Mouse (Mus musculus) left cerebral cortex, postnatal 14 days (tissue): ENCODE results near the gene Arrdc1. TPM values are rescaled to one million over a fixed set of nuclear protein-coding genes. Genes with fewer than 3 reads are reported as not detected.

Experiments
- DNase-seq, 2 experiments: peaks; one replicate each; pipeline ENCODE4 v3.0.0; 2021 to 2022; ENCODE audit warnings: low spot score in 2 of 2, mixed read lengths in 1 of 2
- intact Hi-C: fragments of 180-260 bp; cut with DNase I; formaldehyde crosslinking; loops from one replicate; pipeline ENCODE4 v1.15.1; 2025
- total RNA-seq, 2 experiments: library from RNA; stranded (reverse); gene quantifications; 2 replicates each; pipeline ENCODE4 v1.2.3; 2021

The Arrdc1 gene
- total RNA-seq, 2 experiments from 2014 or later: 15.2 to 19.0 TPM

GRCm38 (mm10) chr2:24926965-24927358 lies 8.1 kb downstream of the Arrdc1 start:
- DNase-seq: no peak
- intact Hi-C loops: no loop called here

- intact Hi-C loops: no loop called here
- no peak for DNase-seq
These were observed 8.6 kb downstream of the Arrdc1 start for GRCm38 (mm10) chr2:24926345-24926964.

GRCm38 (mm10) chr2:24925284-24925683 lies 9.8 kb downstream of the Arrdc1 start:
- intact Hi-C loops: no loop called here
- DNase-seq: no peak

GRCm38 (mm10) chr2:24923561-24923960 lies 11.5 kb downstream of the Arrdc1 start:
- DNase-seq: no peak
- intact Hi-C loops: no loop called here

GRCm38 (mm10) chr2:24919839-24920175 lies 15.2 kb downstream of the Arrdc1 start:
- DNase-seq: no peak
- intact Hi-C loops: no loop called here

GRCm38 (mm10) chr2:24918930-24919838 lies 15.9 kb downstream of the Arrdc1 start, which contains the start of gene Ehmt1:
Ehmt1 (minus strand) TSS chr2:24919614.
- intact Hi-C loops: no loop called here
- peak; percentile 93 to 95 for DNase-seq

GRCm38 (mm10) chr2:24914762-24915161 lies 20.3 kb downstream of the Arrdc1 start:
- intact Hi-C loops: no loop called here

GRCm38 (mm10) chr2:24912589-24912988 lies 22.5 kb downstream of the Arrdc1 start:
- no peak for DNase-seq
- intact Hi-C loops: no loop called here

More at GRCm38 (mm10) chr2:24914762-24915161, 20.3 kb downstream of the Arrdc1 start:
- DNase-seq: no peak

GRCm38 (mm10) chr2:24912189-24912588 lies 22.9 kb downstream of the Arrdc1 start:
- intact Hi-C loops: no loop called here
- DNase-seq: no peak

GRCm38 (mm10) chr2:24910481-24910880 lies 24.6 kb downstream of the Arrdc1 start:
- no peak for DNase-seq
- intact Hi-C loops: no loop called here

- intact Hi-C loops: no loop called here
These were observed 29.3 kb downstream of the Arrdc1 start for GRCm38 (mm10) chr2:24905653-24906155.

GRCm38 (mm10) chr2:24904823-24905652 lies 30.0 kb downstream of the Arrdc1 start:
- intact Hi-C loops: loop anchor here (5.0 kb wide), 1 partner anchor 53 kb away; no protein-coding TSS in a partner anchor
- DNase-seq: no peak

More at GRCm38 (mm10) chr2:24905653-24906155, 29.3 kb downstream of the Arrdc1 start:
- no peak for DNase-seq

GRCm38 (mm10) chr2:24902999-24903398 lies 32.1 kb downstream of the Arrdc1 start:
- intact Hi-C loops: loop anchor here (5.0 kb wide), 1 partner anchor 51 kb away; no protein-coding TSS in a partner anchor
- DNase-seq: peak in 1 of 2 experiments; percentile 38

GRCm38 (mm10) chr2:24901055-24901454 lies 34.0 kb downstream of the Arrdc1 start:
- peak; percentile 52 to 57 for DNase-seq
- intact Hi-C loops: loop anchor here (5.0 kb wide), 1 partner anchor 49 kb away; no protein-coding TSS in a partner anchor

GRCm38 (mm10) chr2:24899292-24899691 lies 35.8 kb downstream of the Arrdc1 start:
- intact Hi-C loops: no loop called here
- DNase-seq: no peak

GRCm38 (mm10) chr2:24896761-24897160 lies 38.3 kb downstream of the Arrdc1 start:
- no peak for DNase-seq
- intact Hi-C loops: no loop called here

GRCm38 (mm10) chr2:24894211-24894610 lies 40.8 kb downstream of the Arrdc1 start:
- intact Hi-C loops: no loop called here
- no peak for DNase-seq

GRCm38 (mm10) chr2:24892318-24892717 lies 42.7 kb downstream of the Arrdc1 start:
- intact Hi-C loops: no loop called here
- no peak for DNase-seq
